Mouse (Mus musculus) bone marrow, adult 2 months (tissue): Measurements from ENCODE around the gene Snap29. TPM values are rescaled to one million over a fixed set of nuclear protein-coding genes. Genes with fewer than 3 reads are reported as not detected.

ENCODE experiments used
- H3K27ac ChIP-seq: fragments of 200-500 bp; 2 replicates; pipeline ENCODE4 v1.5.1; 2012; ENCODE audit warnings: low read depth, mild to moderate bottlenecking, control low read depth, inconsistent platforms, low read length; ENCODE audit not compliant: control insufficient read depth, poor library complexity, insufficient read depth
- H3K4me1 ChIP-seq: fragments of 200-500 bp; 2 replicates; pipeline ENCODE4 v1.6.1; 2011; ENCODE audit warnings: low read length; ENCODE audit not compliant: control insufficient read depth, insufficient read depth
- H3K4me3 ChIP-seq: fragments of 200-500 bp; replicated peaks from 2 replicates; pipeline ENCODE3; 2011; ENCODE audit warnings: mild to moderate bottlenecking, low read depth, low read length, control low read depth; ENCODE audit not compliant: control insufficient read depth
- CTCF ChIP-seq: fragments of 200-500 bp; IDR thresholded peaks from 2 replicates; pipeline ENCODE4 v1.5.1; 2011; ENCODE audit warnings: low read length, control low read depth; ENCODE audit not compliant: control insufficient read depth, insufficient read depth
- POLR2A ChIP-seq: fragments of 200-500 bp; IDR thresholded peaks from 2 replicates; pipeline ENCODE4 v1.6.1; 2011; ENCODE audit warnings: low read depth, mild to moderate bottlenecking, control low read depth, low read length, borderline replicate concordance; ENCODE audit not compliant: control insufficient read depth
- WGBS: fragments of 180-500 bp; shearing (Covaris S2); methylation state at CpG from one replicate; pipeline ENCODE4 v1.1.7; 2018; 5-methylcytosine and 5-hydroxymethylcytosine counted together
- polyA plus RNA-seq: library from polyadenylated mRNA; stranded (reverse); fragments of >200 nt; gene quantifications from 2 replicates; pipeline ENCODE4 v1.2.4, GENCODE M21; 2011; ENCODE audit warnings: low replicate concordance; ENCODE audit not compliant: missing spikeins, insufficient read depth, insufficient read length

The Snap29 gene
- polyA plus RNA-seq, 1 experiment = 14.5 TPM

- WGBS = 68% methylated on average over 4 of the region's 4 CpGs
- TF ChIP-seq CTCF = no peak
- TF ChIP-seq POLR2A = no peak
- H3K4me3 ChIP-seq = no peak overlapping the region
- H3K27ac ChIP-seq = no peak overlapping the region
- no peaks in the 10 kb centered on the region; the same call in none of the 2 replicates for H3K4me1 ChIP-seq
These were observed 54.5 kb downstream of the Snap29 start for GRCm38 (mm10) chr16:17460254-17460653.

- no peaks in the 10 kb centered on the region; the same call in none of the 2 replicates for H3K4me1 ChIP-seq
- WGBS = 8% methylated on average over 1 of the region's 1 CpGs
- no peak overlapping the region for H3K27ac ChIP-seq
- no peak overlapping the region for H3K4me3 ChIP-seq
- no peak for TF ChIP-seq POLR2A
- no peak for TF ChIP-seq CTCF
These were observed 55.8 kb downstream of the Snap29 start for GRCm38 (mm10) chr16:17461596-17461995.

GRCm38 (mm10) chr16:17463184-17463583, 57.4 kb downstream of the Snap29 start:
- TF ChIP-seq CTCF (no peak), POLR2A (no peak)
- WGBS = 78% methylated on average over 2 of the region's 2 CpGs
- Histone ChIP-seq H3K4me3 (no peak overlapping the region), H3K4me1 (no peaks in the 10 kb centered on the region; the same call in none of the 2 replicates), H3K27ac (no peak overlapping the region)

- no peak for TF ChIP-seq CTCF
- no peak for TF ChIP-seq POLR2A
- WGBS = 71% methylated on average over 4 of the region's 4 CpGs
- Histone ChIP-seq H3K4me1 (no peaks in the 10 kb centered on the region; the same call in 1 of the 2 replicates), H3K4me3 (no peak overlapping the region), H3K27ac (no peak overlapping the region)
These were observed 61.3 kb downstream of the Snap29 start for GRCm38 (mm10) chr16:17466875-17467663.

GRCm38 (mm10) chr16:17472498-17472897, 66.7 kb downstream of the Snap29 start:
- no peak overlapping the region for H3K27ac ChIP-seq
- H3K4me1 ChIP-seq = no peaks in the 10 kb centered on the region; the same call in 1 of the 2 replicates
- TF ChIP-seq POLR2A (no peak), CTCF (no peak)
- H3K4me3 ChIP-seq = no peak overlapping the region
- WGBS = 84% methylated on average over 6 of the region's 6 CpGs

- Histone ChIP-seq H3K4me3 (no peak overlapping the region), H3K4me1 (no peaks in the 10 kb centered on the region; the same call in 1 of the 2 replicates), H3K27ac (no peak overlapping the region)
- no peak for TF ChIP-seq POLR2A
- peak; percentile 57 for TF ChIP-seq CTCF
These were observed 68.3 kb downstream of the Snap29 start for GRCm38 (mm10) chr16:17474091-17474490.

GRCm38 (mm10) chr16:17474761-17475160, 69.0 kb downstream of the Snap29 start:
- no peak overlapping the region for H3K4me3 ChIP-seq
- no peaks in the 10 kb centered on the region; the same call in 1 of the 2 replicates for H3K4me1 ChIP-seq
- H3K27ac ChIP-seq = no peak overlapping the region
- TF ChIP-seq CTCF (no peak), POLR2A (no peak)
- 79% methylated on average over 2 of the region's 2 CpGs for WGBS

GRCm38 (mm10) chr16:17475326-17475725, 69.5 kb downstream of the Snap29 start:
- Histone ChIP-seq H3K4me3 (no peak overlapping the region), H3K4me1 (no peaks in the 10 kb centered on the region; the same call in 1 of the 2 replicates), H3K27ac (no peak overlapping the region)
- TF ChIP-seq POLR2A (no peak), CTCF (no peak)
- WGBS = 89% methylated on average over 4 of the region's 4 CpGs
